Mouse (Mus musculus) thymus, adult 2 months (tissue): ENCODE data around the gene Msh3.

Experiments
- CTCF ChIP-seq: fragments of 200-500 bp; IDR thresholded peaks from 2 replicates; pipeline ENCODE4 v1.5.1; 2012; ENCODE audit warnings: mild to moderate bottlenecking, control low read depth, low read length, moderate library complexity, borderline replicate concordance; ENCODE audit not compliant: control insufficient read depth, poor library complexity, insufficient read depth; ENCODE audit errors: extremely low read depth
- POLR2A ChIP-seq: fragments of 200-500 bp; IDR thresholded peaks from 2 replicates; pipeline ENCODE4 v1.6.1; 2012; ENCODE audit warnings: mild to moderate bottlenecking, low read length, control low read depth, moderate library complexity; ENCODE audit not compliant: control insufficient read depth, poor library complexity, insufficient read depth; ENCODE audit errors: extremely low read depth

GRCm38 (mm10) chr13:92353956-92354355, 847 bp downstream of the Msh3 start:
- TF ChIP-seq POLR2A (no peak), CTCF (no peak)
